Mouse (Mus musculus): ENCODE measurements at regions not wholly inside any gene's neighbourhood (a gene's known extent, or its start where the extent isn't known, plus 50 kb on each side); places are given as distances from the start of the nearest gene placed in this dataset.

DNA sequence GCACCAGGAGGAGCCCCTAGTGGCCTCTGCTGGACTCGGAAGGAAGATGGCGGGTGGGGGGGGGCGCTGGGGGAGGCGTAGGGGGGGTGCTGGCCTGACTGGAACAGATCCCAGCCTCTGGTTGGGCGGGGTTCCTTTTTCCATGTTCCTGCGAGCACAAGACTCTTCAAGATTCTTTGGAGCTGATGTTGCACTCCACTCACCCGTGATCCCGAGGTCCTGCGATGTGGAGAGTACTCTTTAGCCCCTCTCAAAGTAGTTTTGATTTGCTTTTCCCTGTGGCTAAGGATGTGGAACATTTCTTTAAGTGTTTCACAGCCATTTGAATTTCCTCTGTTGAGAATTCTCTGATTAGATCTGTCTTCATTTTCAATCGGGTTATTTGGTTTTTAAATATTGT lies 269.8 kb upstream of the 2610301B20Rik start:
- no peak for DNase-seq (ENCODE audit: low spot score)

GRCm38 (mm10) chr4:10607855-10608576 lies 266.3 kb upstream of the 2610301B20Rik start:
- DNase-seq (ENCODE audit: low spot score) = no peak

DNA sequence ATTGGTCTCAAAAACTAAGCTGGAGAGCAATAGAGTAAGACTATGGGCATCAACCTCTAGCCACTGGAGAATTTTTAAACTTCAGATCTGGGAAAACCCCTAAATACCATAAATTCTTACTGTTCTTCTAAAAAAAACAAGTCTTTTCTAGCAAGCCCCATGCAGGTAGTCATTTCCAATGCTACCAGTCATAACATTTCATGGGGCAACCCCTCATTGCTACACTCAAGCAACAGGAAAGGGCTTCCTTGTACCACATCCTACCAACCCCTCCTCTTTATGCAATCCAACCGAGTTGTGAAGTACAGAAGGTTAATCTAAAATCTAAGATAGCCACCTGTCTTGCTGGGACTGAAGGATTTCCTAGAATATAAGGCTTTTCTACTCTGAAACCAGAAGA lies 263.5 kb upstream of the 2610301B20Rik start:
- DNase-seq (ENCODE audit: low spot score) = no peak

All from layer of hippocampus, adult 9-10 months (tissue).